Mouse (Mus musculus) megakaryocyte progenitor cell, adult 5-6 weeks (primary cell): ENCODE measurements at regions not wholly inside any gene's neighbourhood (a gene's known extent, or its start where the extent isn't known, plus 50 kb on each side); places are given as distances from the start of the nearest gene placed in this dataset.

Experiments
- ATAC-seq: replicated peaks from 2 replicates; pipeline ENCODE4 v1.8.0; 2016; ENCODE audit warnings: mild to moderate bottlenecking, moderate TSS enrichment, inconsistent platforms; ENCODE audit not compliant: poor library complexity

DNA sequence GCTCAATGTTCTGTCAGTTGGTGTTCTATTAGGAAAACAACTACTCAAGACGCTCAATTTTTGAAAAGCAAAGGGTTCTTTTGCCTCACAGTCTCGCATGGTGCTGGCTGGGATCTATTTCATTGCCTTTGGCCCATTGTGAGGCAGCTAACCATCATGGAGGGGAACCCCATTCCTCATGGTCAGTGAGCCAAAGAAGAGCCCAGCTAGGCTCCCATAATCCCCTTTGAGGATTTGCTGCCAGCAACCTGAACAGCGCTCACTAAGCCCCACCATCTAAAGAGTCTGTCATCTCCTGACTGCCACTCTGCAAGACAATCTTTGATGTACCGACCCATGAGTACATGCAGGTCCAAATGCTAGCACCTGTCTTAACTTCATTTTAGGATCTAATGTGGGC lies 53.1 kb upstream of the Galnt7 start:
- ATAC-seq = no peak

DNA sequence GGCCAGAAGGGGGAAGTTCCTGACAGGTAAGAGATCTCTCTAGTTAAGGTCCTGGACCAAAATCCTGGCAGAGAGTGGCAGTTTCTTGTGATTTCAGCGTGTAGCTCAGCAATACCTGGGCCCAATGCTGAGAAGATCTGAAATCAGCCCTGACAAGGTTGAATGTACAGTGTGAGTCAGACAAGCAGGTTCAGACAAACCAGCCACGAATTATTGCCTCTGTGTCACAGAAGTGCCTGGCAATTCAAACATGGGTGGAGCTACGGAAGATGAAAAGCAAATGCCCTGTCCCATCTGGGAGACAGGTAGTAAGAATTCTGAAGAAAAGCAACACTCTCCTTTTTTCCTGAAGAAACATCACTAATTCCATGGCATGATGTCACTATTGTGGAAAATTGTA lies 51.3 kb upstream of the Galnt7 start:
- ATAC-seq = no peak

DNA sequence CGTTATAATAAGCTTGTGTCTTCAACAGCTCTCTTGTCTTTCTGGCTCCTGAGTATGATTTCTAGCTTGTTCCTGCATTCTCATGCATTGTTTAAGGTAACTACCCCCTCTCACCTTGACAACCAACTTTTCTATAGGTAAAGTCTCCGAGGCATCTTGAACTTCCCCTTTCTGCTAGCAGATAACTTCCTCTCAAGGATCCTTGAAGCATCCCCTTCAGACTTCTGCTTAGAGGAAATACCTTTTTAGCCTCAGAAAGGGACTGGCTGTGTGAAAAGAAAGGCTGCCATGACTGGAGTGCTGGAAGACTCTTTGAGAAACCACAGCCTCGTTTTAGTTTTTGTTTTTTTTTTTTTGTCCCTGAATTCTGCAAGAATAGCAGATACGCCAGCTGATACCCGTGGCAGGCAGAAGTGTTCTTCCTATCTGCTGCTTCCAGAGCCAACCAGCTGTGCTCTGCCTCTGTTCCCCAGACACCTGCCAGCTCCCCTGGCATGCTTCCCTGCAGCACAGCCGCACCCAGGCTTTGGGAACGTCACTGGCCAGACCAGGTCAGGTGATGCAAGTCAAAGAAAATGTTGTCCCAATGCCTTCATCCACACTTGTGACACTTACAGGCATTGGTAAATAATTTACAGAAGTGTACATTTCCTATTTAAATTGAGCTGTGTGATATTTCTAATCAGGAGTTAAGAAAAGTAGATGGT lies 49.7 kb upstream of the Galnt7 start:
- ATAC-seq = peak; percentile 63
